Mouse (Mus musculus) gastrocnemius, adult 8-10 months (tissue): ENCODE measurements around the gene Wasf1. TPM values are rescaled to one million over a fixed set of nuclear protein-coding genes. Genes with fewer than 3 reads are reported as not detected.

Source experiments
- DNase-seq, 2 experiments: peaks; one replicate each; pipeline ENCODE4 v3.0.0; 2022; ENCODE audit warnings: low spot score in 2 of 2
- total RNA-seq, 4 experiments: library from RNA; stranded (reverse); gene quantifications; 2 replicates each; pipeline ENCODE4 v1.2.4; 2022

Wasf1 gene
- total RNA-seq, 4 experiments from 2014 or later: 0.19 to 0.31 (median 0.23) TPM

DNA sequence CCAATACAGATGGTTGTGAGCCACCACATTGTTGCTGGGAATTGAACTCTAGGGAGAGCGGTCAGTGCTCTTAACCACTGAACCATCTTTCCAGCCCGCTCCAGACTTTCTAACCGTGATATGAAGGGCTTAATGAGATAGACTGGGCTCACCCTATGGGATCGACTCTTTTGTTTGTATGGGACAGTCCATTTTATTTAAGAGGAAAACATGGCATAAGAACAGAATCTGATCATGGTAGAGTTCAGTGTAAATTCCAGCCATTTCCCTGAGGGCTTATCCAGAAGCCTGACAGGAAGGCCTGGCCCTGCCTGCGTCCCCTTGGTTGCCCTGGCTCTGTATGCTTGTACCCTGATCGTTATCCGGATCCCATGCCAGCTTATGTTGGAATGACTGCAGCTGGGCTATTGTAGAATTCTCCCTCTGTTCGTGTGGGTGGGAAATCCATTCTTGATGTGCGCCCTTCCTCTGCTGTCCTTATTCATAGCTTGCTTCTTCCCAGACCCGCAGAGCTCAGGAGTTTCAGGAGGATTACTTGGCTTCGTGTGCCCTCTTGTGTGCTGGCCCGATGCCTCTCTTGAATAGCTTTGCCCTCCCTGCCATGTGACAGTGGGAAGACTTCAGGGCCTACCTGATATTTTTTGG is 87.4 kb downstream of the Wasf1 start:
- DNase-seq: no peak

DNA sequence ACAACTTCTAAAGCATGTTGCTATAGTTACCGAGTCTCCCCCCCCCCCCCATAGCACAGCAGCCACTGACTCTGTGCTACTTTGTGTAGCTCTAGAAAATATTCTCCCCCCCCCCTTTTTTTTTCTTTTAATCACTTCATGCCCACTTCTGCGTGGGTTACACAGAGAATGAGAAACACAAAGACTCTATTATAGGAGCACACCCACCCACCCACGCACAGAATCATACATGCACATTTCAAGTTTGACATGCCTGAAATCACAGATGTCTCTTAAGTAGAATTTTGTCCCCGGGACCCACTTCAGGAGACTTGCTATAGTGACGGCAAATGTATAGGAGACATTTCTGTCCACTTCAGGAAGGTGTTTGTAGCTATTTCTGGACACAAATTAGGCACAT is 88.0 kb downstream of the Wasf1 start:
- DNase-seq: no peak

DNA sequence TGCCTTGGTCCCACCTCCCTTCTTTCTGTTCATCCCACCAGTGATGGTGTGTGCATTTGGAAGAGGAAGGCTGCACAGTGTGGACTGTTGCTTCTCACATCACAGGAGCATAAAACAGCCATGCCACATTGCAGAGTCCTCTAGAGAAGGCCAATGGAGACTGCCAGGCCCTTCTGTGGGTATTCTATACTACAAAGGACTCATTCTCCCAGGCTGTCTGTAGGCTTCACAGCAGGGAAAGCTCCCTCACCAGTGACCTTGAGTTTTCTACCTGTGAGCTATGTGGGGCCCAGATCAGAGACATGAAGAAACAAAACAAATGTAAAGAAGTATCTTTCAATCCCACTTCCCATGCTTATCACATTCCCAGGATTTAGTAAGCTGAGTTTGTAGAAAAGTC is 100.5 kb downstream of the Wasf1 start:
- DNase-seq: no peak

DNA sequence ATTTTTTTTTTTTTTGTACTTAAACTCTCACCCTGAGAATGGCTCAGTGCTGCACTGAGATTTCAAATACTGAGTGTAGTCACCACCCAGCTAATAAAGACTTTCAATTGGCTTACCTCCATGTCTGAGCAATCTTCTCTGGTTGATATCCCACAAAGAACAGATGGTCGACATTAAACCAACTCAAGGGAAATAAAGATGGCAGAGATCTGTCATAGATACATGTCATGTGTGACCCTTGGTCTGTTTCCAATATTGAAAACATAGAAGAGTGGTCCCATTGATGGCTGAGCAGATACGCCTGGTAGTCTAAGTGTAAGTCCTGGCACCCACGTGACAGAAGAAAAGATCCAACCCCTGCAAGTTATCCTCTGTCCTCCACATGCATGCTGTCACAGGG is 101.3 kb downstream of the Wasf1 start:
- no peak for DNase-seq

DNA sequence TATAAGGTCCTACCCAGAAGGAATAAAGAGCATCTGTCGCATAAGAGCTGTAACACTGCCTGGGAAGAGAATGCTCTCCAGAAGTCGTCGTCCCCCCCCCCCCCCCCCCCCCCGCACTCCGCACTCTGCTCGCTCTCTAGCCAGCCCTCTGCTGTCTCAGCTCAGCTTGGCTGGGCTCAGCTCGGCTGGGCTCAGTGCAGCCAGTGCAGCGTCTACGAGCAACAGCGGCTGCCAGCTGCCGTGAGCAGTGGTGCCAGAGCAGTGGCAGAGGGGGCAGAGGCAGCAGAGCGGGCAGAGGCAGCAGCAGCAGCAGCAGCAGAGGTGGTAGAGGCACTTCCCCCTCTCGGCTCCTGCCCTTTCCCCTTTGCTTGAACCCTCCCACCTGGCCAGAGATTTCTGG is 102.1 kb downstream of the Wasf1 start:
- DNase-seq: no peak

Other genes with a start within 250 kb of the Wasf1 start
- 1 to 10 TPM in 1 of 4 experiments, under 1 TPM in 3; 0.53 to 1.3 (median 0.60) TPM for gene Mettl24, start 200.2 kb upstream of the Wasf1 start, total RNA-seq
- 1 to 10 TPM; 4.7 to 6.7 (median 5.2) TPM for gene Cdc40, start 164 bp upstream of the Wasf1 start, total RNA-seq
- gene Gpr6, start 188.8 kb downstream of the Wasf1 start, total RNA-seq: not detected